Mouse (Mus musculus) intestine, postnatal 0 days (tissue): ENCODE data around the gene Sox2. TPM values are rescaled to one million over a fixed set of nuclear protein-coding genes. Genes with fewer than 3 reads are reported as not detected.

Experiments
- ATAC-seq: fragments of 200-750 bp; cut with Nextera tagmentation; 2 replicates; pipeline ENCODE4 v1.8.0; 2017; ENCODE audit warnings: mild to moderate bottlenecking, moderate TSS enrichment, moderate library complexity
- H3K27ac ChIP-seq: fragments of 300-500 bp; sonication (generic); 2 replicates; pipeline ENCODE4 v1.5.1; 2014; ENCODE audit warnings: mild to moderate bottlenecking, low read depth, low read length, moderate library complexity
- H3K27me3 ChIP-seq: fragments of 300-500 bp; sonication (generic); replicated peaks from 2 replicates; pipeline ENCODE4 v1.6.1; 2014; ENCODE audit warnings: low read length, mixed read lengths; ENCODE audit not compliant: control insufficient read depth, insufficient read depth
- H3K36me3 ChIP-seq: fragments of 300-500 bp; sonication (generic); 2 replicates; pipeline ENCODE4 v1.6.1; 2014; ENCODE audit warnings: mild to moderate bottlenecking, moderate library complexity; ENCODE audit not compliant: control insufficient read depth, insufficient read depth
- H3K4me1 ChIP-seq: fragments of 300-500 bp; sonication (generic); replicated peaks from 2 replicates; pipeline ENCODE4 v1.6.1; 2014; ENCODE audit warnings: antibody characterized with exemption, low read length, mixed read lengths; ENCODE audit not compliant: control insufficient read depth, insufficient read depth
- H3K4me2 ChIP-seq: fragments of 300-500 bp; sonication (generic); replicated peaks from 2 replicates; pipeline ENCODE4 v1.6.1; 2014; ENCODE audit warnings: low read depth, mild to moderate bottlenecking, moderate library complexity
- H3K4me3 ChIP-seq: fragments of 300-500 bp; sonication (generic); 2 replicates; pipeline ENCODE4 v1.5.1; 2014; ENCODE audit warnings: low read depth, low read length
- H3K9ac ChIP-seq: fragments of 300-500 bp; sonication (generic); 2 replicates; pipeline ENCODE4 v1.6.1; 2014; ENCODE audit warnings: mild to moderate bottlenecking, low read depth, low read length
- H3K9me3 ChIP-seq: fragments of 300-500 bp; sonication (generic); 2 replicates; pipeline ENCODE4 v1.6.1; 2016; ENCODE audit warnings: mixed run types; ENCODE audit not compliant: control insufficient read depth
- CTCF ChIP-seq: sonication (generic); IDR thresholded peaks from 2 replicates; pipeline ENCODE4 v1.5.1; 2016; ENCODE audit warnings: low read depth, mild to moderate bottlenecking, control low read depth, antibody characterized with exemption, moderate library complexity
- WGBS: fragments of 180-500 bp; shearing (Covaris S2); extraction: QIAGEN DNeasy Blood & Tissue Kit; methylation state at CpG from one replicate; pipeline ENCODE4 v1.1.7; 2014; 5-methylcytosine and 5-hydroxymethylcytosine counted together
- polyA plus RNA-seq: library from polyadenylated mRNA; unstranded; fragments of >200 nt; fragmentation: Nextera tagmentation; extraction: Ambion mirVana; gene quantifications from 2 replicates; pipeline ENCODE4 v1.2.1, GENCODE M21; 2015

Gene Sox2
- polyA plus RNA-seq, 1 experiment from 2014 or later, result 0.25 TPM

GRCm38 (mm10) chr3:34624721-34625270 is 25.4 kb upstream of the Sox2 start:
- no peaks in the 10 kb centered on the region for H3K36me3 ChIP-seq
- H3K4me2 ChIP-seq, result no peak overlapping the region
- WGBS, result 87% methylated on average over 16 of the region's 16 CpGs
- no peaks in the 10 kb centered on the region for H3K27me3 ChIP-seq
- no peak for TF ChIP-seq CTCF
- H3K27ac ChIP-seq, result no peak overlapping the region
- no peak overlapping the region for H3K9ac ChIP-seq
- H3K9me3 ChIP-seq, result no peaks in the 10 kb centered on the region
- no peak overlapping the region for H3K4me3 ChIP-seq
- ATAC-seq, result no peak
- H3K4me1 ChIP-seq, result no peaks in the 10 kb centered on the region

GRCm38 (mm10) chr3:34626521-34626920 is 23.7 kb upstream of the Sox2 start:
- no peak overlapping the region for H3K9ac ChIP-seq
- no peaks in the 10 kb centered on the region for H3K36me3 ChIP-seq
- H3K4me1 ChIP-seq, result no peaks in the 10 kb centered on the region
- 81% methylated on average over 8 of the region's 8 CpGs for WGBS
- H3K9me3 ChIP-seq, result no peaks in the 10 kb centered on the region
- H3K27me3 ChIP-seq, result no peaks in the 10 kb centered on the region
- no peak overlapping the region for H3K4me3 ChIP-seq
- TF ChIP-seq CTCF, result no peak
- ATAC-seq, result no peak
- H3K4me2 ChIP-seq, result no peak overlapping the region
- no peak overlapping the region for H3K27ac ChIP-seq

GRCm38 (mm10) chr3:34630031-34630430 is 20.2 kb upstream of the Sox2 start:
- ATAC-seq, result no peak
- H3K36me3 ChIP-seq, result no peaks in the 10 kb centered on the region
- H3K4me3 ChIP-seq, result no peak overlapping the region
- H3K4me2 ChIP-seq, result no peak overlapping the region
- H3K27me3 ChIP-seq, result no peaks in the 10 kb centered on the region; the same call in 1 of the 2 replicates
- no peaks in the 10 kb centered on the region for H3K9me3 ChIP-seq
- 60% methylated on average over 8 of the region's 8 CpGs for WGBS
- no peak for TF ChIP-seq CTCF
- H3K27ac ChIP-seq, result no peak overlapping the region
- no peak overlapping the region for H3K9ac ChIP-seq
- no peaks in the 10 kb centered on the region for H3K4me1 ChIP-seq

GRCm38 (mm10) chr3:34630736-34631135 is 19.5 kb upstream of the Sox2 start:
- Histone ChIP-seq H3K4me2 (no peak overlapping the region), H3K36me3 (no peaks in the 10 kb centered on the region), H3K9me3 (no peaks in the 10 kb centered on the region), H3K4me1 (no peaks in the 10 kb centered on the region), H3K9ac (no peak overlapping the region), H3K4me3 (no peak overlapping the region), H3K27ac (no peak overlapping the region), H3K27me3 (no peaks in the 10 kb centered on the region; the same call in 1 of the 2 replicates)
- no peak for TF ChIP-seq CTCF
- 31% methylated on average over 1 of the region's 1 CpGs for WGBS
- ATAC-seq, result no peak

- H3K4me2 ChIP-seq, result no peak overlapping the region
- H3K27ac ChIP-seq, result no peak overlapping the region
- WGBS, result 63% methylated on average over 6 of the region's 6 CpGs
- TF ChIP-seq CTCF, result no peak
- H3K9ac ChIP-seq, result no peak overlapping the region
- H3K4me3 ChIP-seq, result no peak overlapping the region
- ATAC-seq, result no peak
- no peaks in the 10 kb centered on the region for H3K9me3 ChIP-seq
- no peaks in the 10 kb centered on the region for H3K4me1 ChIP-seq
- H3K36me3 ChIP-seq, result no peaks in the 10 kb centered on the region
- peaks cover 49% of the 10 kb centered on the region for H3K27me3 ChIP-seq
Measured at GRCm38 (mm10) chr3:34636958-34637357, 13.2 kb upstream of the Sox2 start.

GRCm38 (mm10) chr3:34637481-34637880 is 12.7 kb upstream of the Sox2 start:
- 56% methylated on average over 5 of the region's 5 CpGs for WGBS
- H3K27me3 ChIP-seq, result peaks cover 55% of the 10 kb centered on the region
- no peaks in the 10 kb centered on the region for H3K36me3 ChIP-seq
- TF ChIP-seq CTCF, result no peak
- no peak overlapping the region for H3K27ac ChIP-seq
- no peak for ATAC-seq
- H3K9me3 ChIP-seq, result no peaks in the 10 kb centered on the region
- H3K9ac ChIP-seq, result no peak overlapping the region
- H3K4me3 ChIP-seq, result no peak overlapping the region
- H3K4me2 ChIP-seq, result no peak overlapping the region
- H3K4me1 ChIP-seq, result no peaks in the 10 kb centered on the region

GRCm38 (mm10) chr3:34637926-34638325 is 12.3 kb upstream of the Sox2 start:
- ATAC-seq, result no peak
- Histone ChIP-seq H3K4me3 (no peak overlapping the region), H3K4me2 (no peak overlapping the region), H3K4me1 (no peaks in the 10 kb centered on the region), H3K36me3 (no peaks in the 10 kb centered on the region), H3K27me3 (peaks cover 58% of the 10 kb centered on the region), H3K9me3 (no peaks in the 10 kb centered on the region), H3K27ac (no peak overlapping the region), H3K9ac (no peak overlapping the region)
- TF ChIP-seq CTCF, result no peak
- 38% methylated on average over 5 of the region's 5 CpGs for WGBS
